Comparison of ENCODE assay signal across 14 mouse cellular contexts in genomic region chr19:44301671-44302305, GRCm38 (mm10). TPM values are rescaled to one million over a fixed set of nuclear protein-coding genes. Genes with fewer than 3 reads are reported as not detected.
DNase-seq lines count a peak whose midpoint lies in the region; ATAC-seq and TF ChIP-seq lines count a peak whose summit lies in the region.
"Had no signal": no experiment of that assay in that cellular context is flagged by ENCODE, and none has a peak within 500 bp of the region (broad histone marks: within the 10 kb centered on the region; RNA-seq: fewer than 3 reads in every experiment).

No protein-coding gene starts in this region.

- H3K4me2 ChIP-seq in forebrain, embryonic 11.5 days (ENCODE audit: low read depth, low read length, severe bottlenecking), result no peak overlapping the region
- no peak overlapping the region for H3K4me2 ChIP-seq in forebrain, embryonic 16.5 days (ENCODE audit: low read length)
- H3K4me2 ChIP-seq in lung, postnatal 0 days (replicated peaks; ENCODE audit: low read depth, low read length), result no peak overlapping the region
- H3K4me2 ChIP-seq in intestine, postnatal 0 days (replicated peaks; ENCODE audit: low read depth), result peak overlapping the region; percentile 87; the same call in 1 of the 2 replicates
- peak overlapping the region; percentile 19; the same call in 1 of the 2 replicates for H3K4me2 ChIP-seq in neural tube, embryonic 15.5 days

- peak; percentile 37 for DNase-seq in forebrain, embryonic 11.5 days (ENCODE audit: low spot score)
- no peak for DNase-seq in lung, postnatal 0 days (ENCODE audit: low spot score)
- no peak for DNase-seq in lung, postnatal 14 days
- DNase-seq in layer of hippocampus, adult 9-11 months, result no peak
- no peak for DNase-seq in thymus, postnatal 25 days
- DNase-seq: adrenal gland, postnatal 14 days; cerebellum, adult 11-12 months; gastrocnemius, postnatal 25 days; left cerebral cortex, postnatal 4 days had no signal

- peaks cover 60% of the 10 kb centered on the region for H3K36me3 ChIP-seq in forebrain, embryonic 11.5 days (ENCODE audit: control insufficient read depth, insufficient read depth, low read length)
- H3K36me3 ChIP-seq in forebrain, embryonic 16.5 days (ENCODE audit: control insufficient read depth, insufficient read depth), result peaks cover 65% of the 10 kb centered on the region
- H3K36me3 ChIP-seq in lung, postnatal 0 days (ENCODE audit: insufficient read depth, low read length), result peaks cover 65% of the 10 kb centered on the region
- H3K36me3 ChIP-seq in intestine, postnatal 0 days (ENCODE audit: control insufficient read depth, insufficient read depth), result peaks cover 74% of the 10 kb centered on the region
- H3K36me3 ChIP-seq in neural tube, embryonic 15.5 days, result peaks cover 90% of the 10 kb centered on the region

- ATAC-seq in forebrain, embryonic 11.5 days (replicated peaks; ENCODE audit: low FRiP score), result no peak
- no peak for ATAC-seq in forebrain, embryonic 16.5 days
- no peak; the same call in none of the 2 replicates for ATAC-seq in lung, postnatal 0 days
- ATAC-seq in intestine, postnatal 0 days, result no peak
- no peak for ATAC-seq in neural tube, embryonic 15.5 days (ENCODE audit: low FRiP score)

- no peak for TF ChIP-seq EP300 in lung, postnatal 0 days (IDR thresholded peaks at IDR 0.05)

- H3K4me1 ChIP-seq in forebrain, embryonic 11.5 days (replicated peaks; ENCODE audit: control insufficient read depth, insufficient read depth, low read length), result peaks cover 29% of the 10 kb centered on the region
- H3K4me1 ChIP-seq in forebrain, embryonic 16.5 days (replicated peaks; ENCODE audit: control insufficient read depth, insufficient read depth, low read length), result peaks cover 77% of the 10 kb centered on the region
- peaks cover 28% of the 10 kb centered on the region for H3K4me1 ChIP-seq in lung, postnatal 0 days (ENCODE audit: insufficient read depth, low read depth, low read length)
- H3K4me1 ChIP-seq in intestine, postnatal 0 days (replicated peaks; ENCODE audit: control insufficient read depth, insufficient read depth, low read length), result 0 out of 2 replicates have a peak, but pooled peaks cover 12% of the 10 kb centered on the region
- peaks cover 96% of the 10 kb centered on the region for H3K4me1 ChIP-seq in neural tube, embryonic 15.5 days

- WGBS in forebrain, embryonic 11.5 days, result 86% methylated on average over 9 of the region's 9 CpGs
- 80% methylated on average over 9 of the region's 9 CpGs for WGBS in forebrain, embryonic 16.5 days
- WGBS in lung, postnatal 0 days, result 34% methylated on average over 9 of the region's 9 CpGs
- WGBS in intestine, postnatal 0 days, result 41% methylated on average over 9 of the region's 9 CpGs
- 66% methylated on average over 9 of the region's 9 CpGs for WGBS in neural tube, embryonic 15.5 days

- no peaks in the 10 kb centered on the region for H3K27me3 ChIP-seq in forebrain, embryonic 11.5 days (ENCODE audit: control insufficient read depth, insufficient read depth, low read length)
- no peaks in the 10 kb centered on the region for H3K27me3 ChIP-seq in forebrain, embryonic 16.5 days (replicated peaks; ENCODE audit: control insufficient read depth, insufficient read depth, low read length)
- H3K27me3 ChIP-seq in lung, postnatal 0 days (replicated peaks; ENCODE audit: insufficient read depth, low read length), result no peaks in the 10 kb centered on the region
- no peaks in the 10 kb centered on the region for H3K27me3 ChIP-seq in intestine, postnatal 0 days (replicated peaks; ENCODE audit: control insufficient read depth, insufficient read depth, low read length)
- no peaks in the 10 kb centered on the region for H3K27me3 ChIP-seq in neural tube, embryonic 15.5 days (replicated peaks)
- H3K27me3 ChIP-seq: embryonic facial prominence, embryonic 12.5 days had no signal

- no peak for TF ChIP-seq CTCF in lung, postnatal 0 days (IDR thresholded peaks at IDR 0.05)
- peak; percentile 29; the same call in 1 of the 2 replicates for TF ChIP-seq CTCF in intestine, postnatal 0 days (IDR thresholded peaks at IDR 0.05; ENCODE audit: low read depth)

- no peak overlapping the region for H3K9ac ChIP-seq in forebrain, embryonic 11.5 days (ENCODE audit: low read length)
- no peak overlapping the region for H3K9ac ChIP-seq in forebrain, embryonic 16.5 days (replicated peaks; ENCODE audit: low read depth, low read length)
- no peak overlapping the region for H3K9ac ChIP-seq in lung, postnatal 0 days (replicated peaks; ENCODE audit: low read depth)
- no peak overlapping the region for H3K9ac ChIP-seq in intestine, postnatal 0 days (ENCODE audit: low read depth, low read length)
- no peak overlapping the region for H3K9ac ChIP-seq in neural tube, embryonic 15.5 days (replicated peaks)
- H3K9ac ChIP-seq: embryonic facial prominence, embryonic 12.5 days had no signal

- no peak overlapping the region for H3K27ac ChIP-seq in forebrain, embryonic 11.5 days (ENCODE audit: low read depth, low read length)
- H3K27ac ChIP-seq in forebrain, embryonic 16.5 days (ENCODE audit: low read length), result no peak overlapping the region
- H3K27ac ChIP-seq in lung, postnatal 0 days (ENCODE audit: low read length), result 0 out of 2 replicates have a peak overlapping the region, but pooled peaks have one; percentile 38
- 0 out of 2 replicates have a peak overlapping the region, but pooled peaks have one; percentile 11 for H3K27ac ChIP-seq in intestine, postnatal 0 days (ENCODE audit: low read depth, low read length)
- no peak overlapping the region for H3K27ac ChIP-seq in neural tube, embryonic 15.5 days (replicated peaks)
- H3K27ac ChIP-seq: embryonic facial prominence, embryonic 12.5 days; midbrain, embryonic 10.5 days had no signal

- no peak overlapping the region for H3K4me3 ChIP-seq in forebrain, embryonic 11.5 days (ENCODE audit: low read depth, low read length)
- H3K4me3 ChIP-seq in forebrain, embryonic 16.5 days (replicated peaks; ENCODE audit: low read length), result no peak overlapping the region
- H3K4me3 ChIP-seq in lung, postnatal 0 days (ENCODE audit: low read depth, low read length), result no peak overlapping the region
- H3K4me3 ChIP-seq in intestine, postnatal 0 days (ENCODE audit: low read depth, low read length), result no peak overlapping the region
- no peak overlapping the region for H3K4me3 ChIP-seq in neural tube, embryonic 15.5 days (replicated peaks)
- H3K4me3 ChIP-seq: embryonic facial prominence, embryonic 12.5 days; midbrain, embryonic 10.5 days had no signal

- H3K9me3 ChIP-seq in forebrain, embryonic 11.5 days (ENCODE audit: control insufficient read depth, low read length), result no peaks in the 10 kb centered on the region
- H3K9me3 ChIP-seq in forebrain, embryonic 16.5 days (ENCODE audit: control insufficient read depth, low read length), result no peaks in the 10 kb centered on the region
- no peaks in the 10 kb centered on the region for H3K9me3 ChIP-seq in lung, postnatal 0 days (ENCODE audit: low read length)
- no peaks in the 10 kb centered on the region for H3K9me3 ChIP-seq in intestine, postnatal 0 days (ENCODE audit: control insufficient read depth)
- no peaks in the 10 kb centered on the region for H3K9me3 ChIP-seq in neural tube, embryonic 15.5 days (replicated peaks)
- H3K9me3 ChIP-seq: embryonic facial prominence, embryonic 12.5 days; midbrain, embryonic 10.5 days had no signal

RNA-seq across cellular contexts. Expression of gene Scd2, which starts 8.3 kb away (rescaled TPM):
- 433 and 466 TPM in 2 replicates for polyA plus RNA-seq in forebrain, embryonic 11.5 days (2014; fragmentation: Nextera tagmentation; extraction: Ambion mirVana)
- polyA plus RNA-seq in forebrain, embryonic 16.5 days (2015; fragmentation: Nextera tagmentation; extraction: Ambion mirVana), result 290 and 318 TPM in 2 replicates
- 99.3 and 118 TPM in 2 replicates for polyA plus RNA-seq in lung, postnatal 0 days (2015; fragmentation: Nextera tagmentation; extraction: Ambion mirVana)
- polyA plus RNA-seq in intestine, postnatal 0 days (2015; fragmentation: Nextera tagmentation; extraction: Ambion mirVana), result 35.6 and 42.1 TPM in 2 replicates
- polyA plus RNA-seq in neural tube, embryonic 15.5 days (2015; fragmentation: Nextera tagmentation; extraction: Ambion mirVana), result 256 and 264 TPM in 2 replicates

RNA-seq across cellular contexts. Expression of gene Scd4, which starts 31.1 kb away (rescaled TPM):
- not detected in 2 replicates for polyA plus RNA-seq in forebrain, embryonic 11.5 days (2014; fragmentation: Nextera tagmentation; extraction: Ambion mirVana)
- 0.07 and 0.16 TPM in 2 replicates for polyA plus RNA-seq in forebrain, embryonic 16.5 days (2015; fragmentation: Nextera tagmentation; extraction: Ambion mirVana)
- polyA plus RNA-seq in lung, postnatal 0 days (2015; fragmentation: Nextera tagmentation; extraction: Ambion mirVana), result 0.53 and 0.60 TPM in 2 replicates
- 0.04 TPM in 1 of 2 replicates, not detected in the other for polyA plus RNA-seq in intestine, postnatal 0 days (2015; fragmentation: Nextera tagmentation; extraction: Ambion mirVana)
- 0.09 and 0.15 TPM in 2 replicates for polyA plus RNA-seq in neural tube, embryonic 15.5 days (2015; fragmentation: Nextera tagmentation; extraction: Ambion mirVana)

Comparison
In these comparisons a context has a peak if more than half of its experiments do, and no peak if none do; other contexts are left out.
1. H3K27ac ChIP-seq: peak in lung, postnatal 0 days (single experiment) and intestine, postnatal 0 days (single experiment); none in forebrain, embryonic 11.5 days (single experiment), forebrain, embryonic 16.5 days (single experiment) and neural tube, embryonic 15.5 days (single experiment).
2. H3K4me2 ChIP-seq: peak in intestine, postnatal 0 days (single experiment) and neural tube, embryonic 15.5 days (single experiment); none in forebrain, embryonic 11.5 days (single experiment), forebrain, embryonic 16.5 days (single experiment) and lung, postnatal 0 days (single experiment).